Mouse (Mus musculus) right cerebral cortex, postnatal 25 days (tissue): ENCODE data around the gene Lnx1.

Experiments
- DNase-seq: peaks from one replicate; pipeline ENCODE4 v3.0.0; 2022

The Lnx1 gene

DNA sequence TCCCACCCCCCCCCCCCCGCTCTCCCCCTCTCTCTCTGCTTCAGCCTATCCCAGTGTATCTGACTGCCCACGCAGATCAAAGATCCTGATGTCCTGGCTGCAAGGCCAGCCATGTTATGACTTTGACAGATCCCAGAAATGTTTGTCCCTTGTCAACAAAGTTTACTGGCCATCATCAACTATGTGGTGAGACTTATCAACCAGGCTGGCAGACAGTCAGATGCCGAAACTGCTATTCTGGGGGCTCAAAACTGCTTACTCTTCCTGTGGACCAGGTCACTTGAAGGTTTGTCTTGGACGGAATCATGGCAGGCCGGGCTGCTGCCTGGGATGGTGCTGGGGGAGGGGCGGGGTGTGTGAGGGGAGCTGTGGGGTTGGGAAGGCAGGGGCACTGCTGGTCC, 55.1 kb downstream of the Lnx1 start:
- DNase-seq = no peak

- DNase-seq = no peak
Measured at GRCm38 (mm10) chr5:74642291-74642690, 60.4 kb downstream of the Lnx1 start.

GRCm38 (mm10) chr5:74641000-74641399, 61.7 kb downstream of the Lnx1 start:
- DNase-seq = no peak

GRCm38 (mm10) chr5:74640504-74640903, 62.2 kb downstream of the Lnx1 start:
- DNase-seq = no peak

DNA sequence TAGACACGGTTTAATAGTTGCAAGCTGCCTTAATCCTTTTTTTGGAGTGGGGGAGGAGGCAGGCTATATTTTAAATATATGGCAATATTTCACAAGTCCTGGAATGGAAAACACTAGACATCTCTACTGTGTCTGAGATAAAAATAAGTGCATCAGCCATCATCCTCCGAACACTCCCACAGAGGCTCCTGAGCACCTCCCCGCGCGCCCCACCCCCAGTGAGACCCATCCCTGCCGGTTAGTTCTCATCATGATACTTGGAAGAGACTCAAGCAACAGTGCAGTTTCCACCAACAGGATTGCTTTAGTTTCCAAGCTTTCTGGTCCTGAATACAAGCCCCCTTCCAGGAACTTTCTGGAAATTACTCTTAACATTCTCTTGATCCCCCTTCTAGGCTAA, 63.2 kb downstream of the Lnx1 start:
- no peak for DNase-seq

- DNase-seq = no peak
Measured at GRCm38 (mm10) chr5:74634391-74634790, 68.3 kb downstream of the Lnx1 start.

DNA sequence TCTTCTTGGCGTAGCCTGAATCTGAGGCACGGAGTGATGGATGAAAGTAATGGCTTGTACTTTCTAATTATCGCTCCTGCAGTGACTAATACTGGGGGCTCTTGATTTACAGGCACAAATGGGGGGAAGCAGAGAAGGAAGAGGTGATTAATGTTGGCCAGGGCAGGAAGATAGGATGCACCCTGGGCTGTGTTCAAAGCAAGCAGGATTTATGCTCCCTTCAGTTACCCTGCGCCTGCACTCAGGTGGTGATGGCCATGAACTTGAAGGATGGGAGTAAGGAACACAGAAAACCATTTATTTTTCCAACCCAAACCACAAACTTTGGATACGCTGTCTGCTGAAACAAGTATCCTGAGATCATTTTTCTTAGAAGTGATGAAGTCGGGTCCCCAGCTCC, 69.3 kb downstream of the Lnx1 start:
- no peak for DNase-seq

DNA sequence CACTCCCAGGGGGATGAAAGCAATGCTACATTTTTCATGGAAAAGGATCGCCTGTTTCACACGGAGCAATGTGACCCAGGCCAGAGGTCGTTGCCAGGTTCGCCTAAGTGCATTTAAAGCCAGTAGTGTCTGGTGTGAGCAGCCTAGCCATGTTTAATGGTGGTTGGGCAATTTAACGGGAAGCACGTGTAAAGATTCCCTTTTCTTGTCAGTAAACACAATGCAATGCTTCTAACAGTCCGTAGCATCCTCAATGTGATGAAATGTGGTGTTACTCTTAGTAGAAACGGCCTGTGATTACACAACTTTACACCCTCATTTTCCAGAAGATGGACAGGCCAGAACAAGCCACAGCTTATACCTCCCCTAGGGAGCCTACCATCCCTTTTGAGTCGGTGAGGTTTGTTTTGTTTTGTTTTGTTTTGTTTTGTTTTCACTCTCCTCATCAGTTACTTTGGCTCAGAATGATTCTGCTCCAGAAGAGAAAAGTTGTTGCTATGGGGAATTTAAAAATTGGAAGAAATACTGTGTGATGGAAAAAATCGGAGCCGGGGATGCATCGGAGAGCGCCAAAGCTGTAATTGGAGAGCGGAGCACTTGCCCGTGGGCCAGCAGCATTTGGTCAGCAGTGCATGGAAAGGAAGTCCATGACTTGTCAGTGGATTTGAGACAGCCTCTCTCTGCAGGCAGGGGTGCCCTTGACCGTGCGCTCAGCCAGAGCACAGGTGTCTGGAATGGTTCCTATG, 70.2 kb downstream of the Lnx1 start:
- DNase-seq = no peak

DNA sequence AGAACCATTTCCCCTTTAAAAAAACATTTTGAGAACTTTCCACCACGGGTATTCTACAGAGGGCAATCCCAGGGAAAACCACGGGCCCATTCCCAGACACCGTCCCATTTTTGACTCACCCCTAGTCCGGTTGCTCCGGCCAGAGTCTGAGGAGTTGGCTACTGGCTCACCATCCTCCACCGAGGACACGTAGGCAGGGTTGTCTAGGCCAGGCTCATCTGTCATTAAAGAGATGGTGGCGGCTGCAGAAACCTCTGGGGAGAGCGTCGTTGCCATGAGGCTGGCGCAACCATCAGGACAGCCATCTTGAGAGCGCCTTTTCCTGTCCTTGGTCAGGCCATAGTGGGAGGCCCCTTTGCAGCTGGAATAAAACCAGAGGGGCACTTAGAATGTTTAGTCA, 74.7 kb downstream of the Lnx1 start:
- DNase-seq = no peak

DNA sequence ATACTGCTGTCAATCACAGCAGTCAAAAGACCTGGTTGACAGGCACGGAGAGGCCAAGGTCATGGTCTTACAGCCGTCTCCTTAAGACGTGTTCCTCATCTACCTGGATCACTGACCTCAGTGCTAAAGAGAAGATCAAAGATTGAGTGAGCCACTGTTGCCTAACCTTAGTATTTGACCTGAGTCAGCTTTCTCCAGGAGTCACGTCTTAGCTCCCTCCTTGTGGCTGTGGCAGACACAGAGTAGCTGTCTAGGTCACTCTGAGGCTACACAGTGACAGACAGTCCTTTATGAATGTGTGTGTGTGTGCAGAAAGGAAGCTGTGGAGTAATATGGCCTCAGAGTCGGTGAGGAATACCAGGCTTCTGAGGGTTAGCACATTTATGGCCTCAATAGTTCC, 78.3 kb downstream of the Lnx1 start:
- DNase-seq = no peak

DNA sequence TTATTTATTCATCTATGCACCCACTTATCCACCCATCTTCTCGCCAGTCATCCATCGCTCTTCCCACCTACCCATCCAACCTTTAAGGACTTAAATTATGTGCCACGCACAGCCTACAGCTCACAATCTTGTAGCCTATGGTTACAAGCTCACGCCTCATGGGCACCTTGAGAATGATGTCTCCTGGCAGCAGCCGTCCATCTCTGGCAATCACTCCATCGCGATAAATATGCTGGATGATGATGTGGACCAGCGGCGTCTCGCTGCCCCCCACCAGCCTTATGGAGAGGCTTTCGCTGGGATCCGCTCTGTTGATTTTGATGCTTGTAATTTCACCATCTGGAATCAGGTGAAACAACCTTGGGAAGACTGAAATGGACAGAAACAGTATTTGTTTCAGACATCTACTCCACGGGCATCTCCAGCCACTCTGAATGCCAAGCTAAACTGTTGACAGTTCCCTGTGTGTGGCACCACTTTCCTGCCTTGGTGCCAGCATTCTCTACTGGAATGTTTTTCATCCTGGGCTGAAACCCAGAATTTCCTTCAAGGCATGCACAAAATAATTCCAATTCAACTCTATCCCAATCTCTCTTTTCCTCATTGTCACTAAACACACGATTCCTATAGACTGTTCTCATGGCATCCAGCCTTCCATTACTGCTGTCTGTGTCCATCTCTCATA, 79.3 kb downstream of the Lnx1 start:
- DNase-seq = no peak

DNA sequence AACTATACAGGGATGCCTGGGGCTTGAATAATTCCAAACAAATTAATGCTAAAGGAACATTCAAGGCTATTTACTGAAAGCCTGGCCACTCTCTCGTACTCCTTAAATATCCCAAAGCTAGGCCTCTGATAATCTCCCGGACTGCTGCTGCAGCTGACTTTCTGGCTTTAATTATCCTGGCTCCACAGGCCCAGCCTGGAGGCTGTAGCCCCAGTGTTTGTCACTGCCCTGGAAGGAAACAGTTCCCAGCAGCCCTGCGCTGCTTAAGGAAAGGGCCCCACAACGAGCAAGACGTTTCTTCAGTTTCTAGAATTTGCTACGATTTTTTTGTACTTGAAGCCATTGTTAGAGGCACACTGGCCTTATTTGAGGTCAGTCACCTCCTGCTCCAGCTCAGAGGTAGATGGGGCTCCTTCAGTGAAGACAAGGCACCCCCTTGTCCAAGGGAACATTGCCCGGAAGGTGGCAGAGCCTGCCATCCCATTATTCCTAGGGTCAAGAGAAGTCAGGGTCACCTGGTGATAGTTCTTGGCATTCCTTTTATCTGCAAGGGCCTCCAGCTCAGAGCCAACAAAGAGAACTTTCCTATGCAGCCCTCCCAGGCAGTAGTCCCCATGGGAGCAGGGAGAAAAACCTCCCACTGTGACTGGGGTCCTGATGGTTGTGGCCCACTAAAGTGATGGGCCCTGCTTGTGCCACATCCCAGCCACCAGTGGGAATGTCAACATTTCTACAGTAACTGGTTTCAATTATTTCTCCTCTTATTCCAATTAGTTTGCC, 80.8 kb downstream of the Lnx1 start:
- no peak for DNase-seq

DNA sequence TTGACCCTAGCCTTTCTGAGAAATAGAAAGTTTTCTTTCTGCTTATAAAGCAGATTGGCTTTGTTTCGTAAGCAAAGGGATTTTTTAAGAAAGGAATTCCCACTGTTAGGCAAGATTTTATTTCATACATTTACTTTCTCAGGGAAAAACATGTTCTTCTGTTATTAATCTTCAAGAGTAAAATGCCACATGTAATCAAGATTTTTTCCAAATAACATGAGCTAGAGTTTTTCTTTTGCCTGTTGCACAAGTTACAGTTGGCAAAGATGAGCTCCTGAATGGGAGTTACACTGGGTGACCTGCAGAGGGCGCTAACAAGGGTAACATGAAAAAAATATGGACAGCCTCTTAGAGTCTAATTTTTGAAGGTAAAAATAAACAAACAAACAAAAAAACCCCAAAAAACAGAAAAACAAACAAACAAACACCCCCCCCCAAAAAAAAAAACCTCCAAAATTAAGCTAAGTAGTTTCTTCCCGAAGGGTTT, 84.1 kb downstream of the Lnx1 start:
- DNase-seq = no peak

DNA sequence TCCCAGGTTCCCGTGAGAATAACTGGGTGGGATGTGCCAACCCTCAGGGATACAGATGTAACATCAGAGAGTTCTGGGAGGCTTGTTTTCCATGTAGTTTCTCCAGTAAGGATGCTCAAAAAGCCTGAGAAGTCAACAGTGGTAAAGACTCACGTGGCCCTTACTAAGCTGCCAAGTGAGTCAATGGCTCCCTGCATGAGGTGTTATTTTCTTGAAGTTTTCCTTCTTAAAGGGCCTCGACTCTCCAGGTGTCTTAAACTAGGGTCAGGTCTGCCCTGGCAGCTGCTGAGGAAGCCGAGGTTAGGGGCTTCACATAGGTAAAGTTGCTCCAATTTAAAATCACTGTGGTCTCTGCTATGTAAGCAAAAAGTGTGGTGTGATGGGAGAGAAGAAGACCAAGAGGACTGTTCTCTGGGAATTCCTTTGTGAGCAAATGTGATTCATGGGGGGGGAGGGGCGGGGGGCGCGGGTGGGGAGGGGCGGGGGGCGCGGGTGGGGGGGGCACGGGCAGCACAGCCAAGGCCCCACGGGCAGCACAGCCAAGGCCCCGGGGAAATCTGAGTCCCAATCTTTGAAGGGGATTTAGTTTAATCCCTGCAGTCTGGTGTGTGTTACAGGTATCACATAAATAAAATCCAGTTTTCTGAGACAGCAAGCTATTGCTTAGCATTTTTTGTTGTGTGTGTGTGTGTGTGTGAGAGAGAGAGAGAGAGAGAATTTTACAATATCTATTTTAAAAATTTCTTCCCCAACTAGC, 84.7 kb downstream of the Lnx1 start:
- DNase-seq = no peak

- DNase-seq = no peak
Measured at GRCm38 (mm10) chr5:74613491-74614151, 89.1 kb downstream of the Lnx1 start.

- DNase-seq = no peak
Measured at GRCm38 (mm10) chr5:74612713-74613112, 90.0 kb downstream of the Lnx1 start.

GRCm38 (mm10) chr5:74610511-74610910, 92.2 kb downstream of the Lnx1 start:
- no peak for DNase-seq

DNA sequence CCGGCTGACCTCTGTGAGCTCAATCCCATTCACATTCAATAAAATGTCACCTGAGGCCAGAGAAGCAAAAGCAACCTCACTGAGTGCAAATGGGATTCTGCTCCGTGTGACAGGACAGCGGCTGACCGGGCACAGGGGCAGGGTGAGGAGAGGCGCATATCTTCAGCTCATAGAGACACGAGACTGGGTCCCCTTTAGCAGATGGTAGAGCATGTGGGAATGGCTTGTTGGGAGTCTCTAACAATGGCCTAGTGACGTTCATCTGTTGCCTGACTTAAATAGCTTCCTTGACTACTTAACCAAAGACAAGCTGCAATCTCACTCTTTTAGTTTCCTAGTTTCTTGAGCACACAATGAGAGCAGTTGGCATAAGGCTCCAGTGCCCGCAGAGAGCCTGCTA, 96.5 kb downstream of the Lnx1 start:
- no peak for DNase-seq

GRCm38 (mm10) chr5:74603306-74603705, 99.4 kb downstream of the Lnx1 start:
- DNase-seq = no peak

DNA sequence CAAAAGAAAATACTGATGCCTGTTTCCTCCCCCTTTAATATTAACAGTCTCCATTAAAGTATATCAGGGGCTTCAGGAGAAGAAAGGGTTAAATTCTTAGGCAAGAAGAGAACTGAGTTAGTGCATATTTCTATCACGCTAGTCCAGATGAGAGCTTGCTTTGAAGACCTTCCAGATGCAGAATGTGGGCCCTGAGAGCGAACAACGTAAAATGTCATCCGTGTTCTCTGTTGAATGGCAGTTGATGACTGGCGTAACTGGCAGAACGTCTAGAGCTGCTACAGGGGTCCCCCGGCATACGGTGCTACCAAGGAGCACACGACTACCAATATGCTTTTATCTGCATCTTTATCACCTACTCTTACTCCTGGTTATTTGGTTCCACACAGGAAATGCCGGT, 100.3 kb downstream of the Lnx1 start:
- no peak for DNase-seq

- no peak for DNase-seq
Measured at GRCm38 (mm10) chr5:74601965-74602364, 100.7 kb downstream of the Lnx1 start.

DNA sequence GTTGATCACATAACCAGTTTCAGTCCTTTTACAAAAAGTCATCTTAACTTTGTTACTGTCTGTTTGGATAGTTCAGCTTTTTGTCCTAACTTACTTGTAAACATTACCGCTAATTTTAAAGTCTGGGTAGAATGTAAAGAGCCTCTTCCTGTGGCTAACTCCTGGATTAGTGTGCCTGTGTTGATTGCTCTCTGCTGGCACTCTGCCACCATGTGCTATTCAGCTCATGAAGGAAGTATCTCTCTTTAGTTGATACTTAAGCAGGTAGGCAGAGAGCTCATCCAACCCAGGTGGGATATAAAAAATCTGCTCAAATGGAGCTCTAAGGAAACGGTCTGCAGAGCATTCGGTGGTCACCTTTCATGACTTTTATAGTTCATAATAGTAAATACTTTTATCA, 101.5 kb downstream of the Lnx1 start:
- no peak for DNase-seq

DNA sequence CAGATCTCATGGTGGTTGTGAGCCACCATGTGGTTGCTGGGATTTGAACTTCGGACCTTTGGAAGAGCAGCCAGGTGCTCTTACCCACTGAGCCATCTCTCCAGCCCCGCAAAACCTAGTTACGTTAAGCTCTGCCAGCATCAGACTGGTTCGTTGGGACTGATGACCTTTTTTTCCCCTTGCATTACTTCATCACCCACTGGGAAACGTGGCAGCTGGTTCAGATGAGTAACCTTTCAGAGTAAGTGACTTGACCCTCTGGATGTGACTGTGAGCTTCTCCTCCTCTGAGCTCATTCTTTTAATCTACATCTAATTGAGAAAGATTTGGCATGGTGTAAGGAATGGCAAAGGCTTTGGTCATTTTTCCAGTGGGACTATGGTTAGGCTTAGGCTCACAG, 102.7 kb downstream of the Lnx1 start:
- DNase-seq = no peak
